Mouse (Mus musculus) C2C12 (cell line): ENCODE data around the gene Dhdh. TPM values are rescaled to one million over a fixed set of nuclear protein-coding genes. Genes with fewer than 3 reads are reported as not detected.

Experiments used
- H3K27me3 ChIP-seq: one replicate; pipeline ENCODE4 v1.6.1; 2011; ENCODE audit not compliant: control insufficient read depth, insufficient read depth, insufficient read length
- H3K36me3 ChIP-seq: one replicate; pipeline ENCODE4 v1.6.1; 2011; ENCODE audit not compliant: control insufficient read depth, insufficient read depth
- H3K4me3 ChIP-seq: one replicate; pipeline ENCODE4 v1.5.1; 2011; ENCODE audit warnings: mild to moderate bottlenecking, control low read depth; ENCODE audit not compliant: poor library complexity, insufficient read depth, severe bottlenecking
- H3K79me2 ChIP-seq: one replicate; pipeline ENCODE4 v1.6.1; 2011; ENCODE audit not compliant: control insufficient read depth, insufficient read depth
- H3K79me3 ChIP-seq: one replicate; pipeline ENCODE4 v1.6.1; 2011; ENCODE audit warnings: low read depth, control low read depth
- H3ac ChIP-seq: one replicate; pipeline ENCODE3; 2011; ENCODE audit warnings: low read depth; ENCODE audit not compliant: control insufficient read depth, insufficient read length
- CEBPB ChIP-seq: IDR thresholded peaks from one replicate; pipeline ENCODE4 v1.6.1; 2011; ENCODE audit warnings: low read depth, mild to moderate bottlenecking, control low read depth, moderate library complexity
- CTCF ChIP-seq: IDR thresholded peaks from one replicate; pipeline ENCODE4 v1.5.1; 2011; ENCODE audit not compliant: control insufficient read depth, insufficient read depth, insufficient read length
- FOSL1 ChIP-seq: IDR thresholded peaks from one replicate; pipeline ENCODE4 v1.8.0; 2011; ENCODE audit warnings: mild to moderate bottlenecking, low read length; ENCODE audit not compliant: poor library complexity, insufficient read depth, severe bottlenecking
- MAX ChIP-seq: IDR thresholded peaks from one replicate; pipeline ENCODE4 v1.6.1; 2011; ENCODE audit warnings: mild to moderate bottlenecking, control low read depth
- MYOD1 ChIP-seq: IDR thresholded peaks from one replicate; pipeline ENCODE4 v1.6.1; 2011; ENCODE audit warnings: low read depth; ENCODE audit not compliant: control insufficient read depth, insufficient read length
- MYOG ChIP-seq: IDR thresholded peaks from one replicate; pipeline ENCODE4 v1.6.1; 2011; ENCODE audit not compliant: control insufficient read depth, insufficient read length; ENCODE audit errors: extremely low read depth
- USF1 ChIP-seq: IDR thresholded peaks from one replicate; pipeline ENCODE4 v1.6.1; 2011; ENCODE audit warnings: low read depth, mild to moderate bottlenecking, control low read depth, moderate library complexity
- polyA plus RNA-seq: library from polyadenylated mRNA; unstranded; fragments of >200 nt; fragmentation: generic; extraction: Trizol; gene quantifications from one replicate; pipeline ENCODE4 v1.2.1, GENCODE M21; 2012; ENCODE audit warnings: missing spikeins

Gene Dhdh
- polyA plus RNA-seq, 1 experiment, result 0.07 TPM

GRCm38 (mm10) chr7:45515436-45515835, 26.8 kb upstream of the Dhdh start:
- Histone ChIP-seq H3K36me3 (no peaks in the 10 kb centered on the region), H3K79me2 (no peaks in the 10 kb centered on the region), H3K27me3 (no peaks in the 10 kb centered on the region), H3K79me3 (no peaks in the 10 kb centered on the region), H3K4me3 (no peak overlapping the region), H3ac (no peak overlapping the region)
- TF ChIP-seq USF1 (no peak), CTCF (no peak)

- Histone ChIP-seq H3K27me3 (no peaks in the 10 kb centered on the region), H3K79me3 (no peaks in the 10 kb centered on the region), H3ac (no peak overlapping the region), H3K4me3 (no peak overlapping the region), H3K36me3 (no peaks in the 10 kb centered on the region), H3K79me2 (no peaks in the 10 kb centered on the region)
- TF ChIP-seq MYOG (no peak), FOSL1 (no peak), CTCF (no peak), CEBPB (no peak), MYOD1 (no peak), MAX (no peak), USF1 (no peak)
These were observed 25.8 kb upstream of the Dhdh start for GRCm38 (mm10) chr7:45514411-45514810.

GRCm38 (mm10) chr7:45509912-45510787, 21.5 kb upstream of the Dhdh start, which contains the start of gene Nucb1:
Gene Nucb1 (minus strand): TSS chr7:45510406.
- Histone ChIP-seq H3K79me3 (no peaks in the 10 kb centered on the region), H3K36me3 (peaks cover 8% of the 10 kb centered on the region), H3ac (peak within 1 kb of the TSS; percentile 63), H3K4me3 (peak within 1 kb of the TSS; percentile 53), H3K79me2 (no peaks in the 10 kb centered on the region), H3K27me3 (no peaks in the 10 kb centered on the region)
- no peak for TF ChIP-seq CEBPB
- no peak for TF ChIP-seq MAX
- TF ChIP-seq CTCF, result no peak
- no peak for TF ChIP-seq FOSL1

- TF ChIP-seq FOSL1, result no peak
- no peak for TF ChIP-seq MYOG
- TF ChIP-seq MYOD1, result no peak
- TF ChIP-seq MAX, result no peak
- TF ChIP-seq USF1, result no peak
- TF ChIP-seq CTCF, result no peak
- TF ChIP-seq CEBPB, result no peak
- H3K27me3 ChIP-seq, result no peaks in the 10 kb centered on the region
- H3K36me3 ChIP-seq, result peaks cover 8% of the 10 kb centered on the region
These were observed 20.7 kb upstream of the Dhdh start for GRCm38 (mm10) chr7:45509181-45509882.

GRCm38 (mm10) chr7:45508561-45508960, 20.0 kb upstream of the Dhdh start:
- peaks cover 8% of the 10 kb centered on the region for H3K36me3 ChIP-seq
- TF ChIP-seq MYOD1 (no peak), USF1 (peak; percentile 58)
- no peak overlapping the region for H3K4me3 ChIP-seq
- no peaks in the 10 kb centered on the region for H3K79me2 ChIP-seq
- H3ac ChIP-seq, result no peak overlapping the region
- H3K79me3 ChIP-seq, result no peaks in the 10 kb centered on the region
- H3K27me3 ChIP-seq, result no peaks in the 10 kb centered on the region

More at GRCm38 (mm10) chr7:45509181-45509882, 20.7 kb upstream of the Dhdh start:
- Histone ChIP-seq H3K79me3 (no peaks in the 10 kb centered on the region), H3K4me3 (peak overlapping the region; percentile 53), H3ac (peak overlapping the region; percentile 53), H3K79me2 (no peaks in the 10 kb centered on the region)

GRCm38 (mm10) chr7:45507583-45507982, 19.0 kb upstream of the Dhdh start:
- Histone ChIP-seq H3K79me3 (no peaks in the 10 kb centered on the region), H3K79me2 (no peaks in the 10 kb centered on the region), H3ac (no peak overlapping the region), H3K36me3 (peaks cover 8% of the 10 kb centered on the region), H3K27me3 (no peaks in the 10 kb centered on the region), H3K4me3 (no peak overlapping the region)
- TF ChIP-seq MYOD1, result no peak
- no peak for TF ChIP-seq CEBPB
- no peak for TF ChIP-seq FOSL1
- no peak for TF ChIP-seq USF1
- TF ChIP-seq MAX, result no peak
- no peak for TF ChIP-seq CTCF
- TF ChIP-seq MYOG, result no peak
